Mouse (Mus musculus): Measurements from ENCODE around the gene Gpr15.

- TF ChIP-seq CTCF (IDR thresholded peaks at IDR 0.05; ENCODE audit: low read depth) (no peak), EP300 (IDR thresholded peaks at IDR 0.05; ENCODE audit: low read depth) (no peak)
These were observed 44.2 kb upstream of the Gpr15 start, which contains the start of gene Olfr172 for GRCm38 (mm10) chr16:58763076-58763475.

Measured in heart, postnatal 0 days (tissue).